Mouse (Mus musculus): Measurements from ENCODE around the gene Nrsn2. TPM values are rescaled to one million over a fixed set of nuclear protein-coding genes. Genes with fewer than 3 reads are reported as not detected.

The Nrsn2 gene
- 0.85 and 0.97 TPM in 2 replicates for polyA plus RNA-seq (2012; rRNA removed)

DNA sequence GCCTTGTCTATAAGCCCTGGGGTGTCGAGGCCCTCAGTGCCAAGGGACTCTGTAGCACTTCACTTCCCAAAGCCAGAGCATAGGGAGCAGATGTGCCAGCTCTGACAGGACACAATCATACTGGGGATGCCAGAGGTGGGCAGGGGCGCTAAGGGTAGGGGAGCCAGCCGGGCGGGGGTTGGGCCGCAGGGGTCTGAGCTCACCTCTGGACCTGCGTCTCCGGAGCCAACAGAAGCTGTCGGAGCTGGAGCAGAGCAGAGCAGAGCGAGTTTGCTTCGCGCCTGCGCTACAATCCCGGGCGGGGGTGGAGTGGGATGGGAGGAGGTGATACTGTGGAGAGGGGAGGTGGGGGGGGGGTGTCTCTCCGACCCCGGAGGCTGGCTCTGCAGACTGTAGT, at the start of gene Nrsn2:
Gene Nrsn2, minus strand, starts transcription at position 294 of the 397 bp plus-strand sequence.
- H3K27ac ChIP-seq (ENCODE audit: control insufficient read depth, insufficient read depth, low read depth, low read length): no peak within 1 kb of the TSS
- TF ChIP-seq POLR2A (IDR thresholded peaks at IDR 0.05; ENCODE audit: control insufficient read depth, low read depth, low read length) (no peak), CTCF (IDR thresholded peaks at IDR 0.05; ENCODE audit: control insufficient read depth, insufficient read depth, insufficient replicate concordance, low read depth, low read length) (no peak)
- H3K36me3 ChIP-seq (ENCODE audit: control insufficient read depth, insufficient read depth, low read length): no peaks in the 10 kb centered on the region
- peaks cover 16% of the 10 kb centered on the region for H3K4me1 ChIP-seq (ENCODE audit: control insufficient read depth, insufficient read depth, low read length)
- H3K4me3 ChIP-seq (ENCODE audit: control insufficient read depth, low read depth, low read length): no peak within 1 kb of the TSS; the same call in 1 of the 2 replicates
- H3K27me3 ChIP-seq (ENCODE audit: control insufficient read depth, insufficient read depth, low read length): no peaks in the 10 kb centered on the region; the same call in 1 of the 2 replicates

DNA sequence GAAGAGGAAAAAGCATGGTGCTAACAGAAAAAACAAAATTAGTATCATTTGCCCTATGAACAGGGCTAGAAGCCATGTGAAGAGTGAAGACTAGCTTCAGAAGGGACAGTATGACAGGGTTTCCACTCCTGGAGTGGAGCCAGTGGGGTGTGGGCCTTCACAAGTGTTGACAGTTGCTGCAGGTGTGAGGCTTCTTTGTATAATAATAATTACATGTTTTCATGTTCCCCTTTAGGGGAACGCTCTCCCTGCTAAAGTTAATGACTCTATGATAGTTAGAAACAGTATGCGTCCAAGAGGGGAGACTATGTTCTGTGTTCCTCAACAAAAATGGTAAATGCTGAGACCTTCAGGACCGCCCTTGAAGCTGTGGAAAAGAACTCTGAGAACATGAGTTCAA, 39.3 kb upstream of the Nrsn2 start:
- Histone ChIP-seq H3K4me1 (ENCODE audit: control insufficient read depth, insufficient read depth, low read length) (peaks cover 26% of the 10 kb centered on the region), H3K27ac (ENCODE audit: control insufficient read depth, insufficient read depth, low read depth, low read length) (no peak overlapping the region), H3K4me3 (ENCODE audit: control insufficient read depth, low read depth, low read length) (no peak overlapping the region), H3K36me3 (ENCODE audit: control insufficient read depth, insufficient read depth, low read length) (no peaks in the 10 kb centered on the region), H3K27me3 (ENCODE audit: control insufficient read depth, insufficient read depth, low read length) (no peaks in the 10 kb centered on the region)
- no peak for TF ChIP-seq CTCF (IDR thresholded peaks at IDR 0.05; ENCODE audit: control insufficient read depth, insufficient read depth, insufficient replicate concordance, low read depth, low read length)
- no peak for TF ChIP-seq POLR2A (IDR thresholded peaks at IDR 0.05; ENCODE audit: control insufficient read depth, low read depth, low read length)

DNA sequence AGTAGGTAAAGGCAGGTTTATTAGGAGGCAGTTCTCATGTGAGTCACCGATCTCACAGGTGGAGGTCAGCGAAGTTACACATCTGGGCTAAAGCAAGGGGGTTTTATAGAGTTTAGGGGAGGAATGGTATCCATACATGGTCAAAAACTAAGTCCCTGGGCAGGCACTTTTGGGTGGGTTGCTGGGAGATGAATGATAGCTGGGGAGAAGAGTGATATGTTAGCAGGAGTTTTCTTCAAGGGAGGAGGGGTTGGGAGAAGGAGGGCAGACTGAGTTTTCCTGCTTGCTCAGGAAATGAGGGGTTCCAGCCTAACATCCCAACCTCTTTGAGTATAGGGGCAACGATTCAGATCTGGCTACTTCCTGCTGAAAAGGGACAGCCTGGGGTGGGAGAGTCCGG, 38.8 kb upstream of the Nrsn2 start, which contains the start of gene 6820408C15Rik:
Gene 6820408C15Rik, plus strand, starts transcription at position 301 of the 400 bp plus-strand sequence.
- no peaks in the 10 kb centered on the region for H3K36me3 ChIP-seq (ENCODE audit: control insufficient read depth, insufficient read depth, low read length)
- no peak for TF ChIP-seq CTCF (IDR thresholded peaks at IDR 0.05; ENCODE audit: control insufficient read depth, insufficient read depth, insufficient replicate concordance, low read depth, low read length)
- TF ChIP-seq POLR2A (IDR thresholded peaks at IDR 0.05; ENCODE audit: control insufficient read depth, low read depth, low read length): no peak
- peak within 1 kb of the TSS; percentile 75 for H3K27ac ChIP-seq (ENCODE audit: control insufficient read depth, insufficient read depth, low read depth, low read length)
- peak within 1 kb of the TSS; percentile 78 for H3K4me3 ChIP-seq (ENCODE audit: control insufficient read depth, low read depth, low read length)
- peaks cover 30% of the 10 kb centered on the region for H3K4me1 ChIP-seq (ENCODE audit: control insufficient read depth, insufficient read depth, low read length)
- no peaks in the 10 kb centered on the region for H3K27me3 ChIP-seq (ENCODE audit: control insufficient read depth, insufficient read depth, low read length)

- Histone ChIP-seq H3K27ac (ENCODE audit: control insufficient read depth, insufficient read depth, low read depth, low read length) (peak within 1 kb of the TSS; percentile 75), H3K4me1 (ENCODE audit: control insufficient read depth, insufficient read depth, low read length) (peaks cover 30% of the 10 kb centered on the region), H3K36me3 (ENCODE audit: control insufficient read depth, insufficient read depth, low read length) (no peaks in the 10 kb centered on the region), H3K27me3 (ENCODE audit: control insufficient read depth, insufficient read depth, low read length) (no peaks in the 10 kb centered on the region), H3K4me3 (ENCODE audit: control insufficient read depth, low read depth, low read length) (peak within 1 kb of the TSS; percentile 78)
- TF ChIP-seq CTCF (IDR thresholded peaks at IDR 0.05; ENCODE audit: control insufficient read depth, insufficient read depth, insufficient replicate concordance, low read depth, low read length): no peak
- TF ChIP-seq POLR2A (IDR thresholded peaks at IDR 0.05; ENCODE audit: control insufficient read depth, low read depth, low read length): peak; percentile 65
Measured at GRCm38 (mm10) chr2:152414591-152415165, 38.2 kb upstream of the Nrsn2 start, which contains the start of gene Zcchc3. TSS of gene Zcchc3 (minus strand) at chr2:152415027.

GRCm38 (mm10) chr2:152413765-152414584, 37.5 kb upstream of the Nrsn2 start:
- TF ChIP-seq POLR2A (IDR thresholded peaks at IDR 0.05; ENCODE audit: control insufficient read depth, low read depth, low read length) (no peak; the same call in 1 of the 2 replicates), CTCF (IDR thresholded peaks at IDR 0.05; ENCODE audit: control insufficient read depth, insufficient read depth, insufficient replicate concordance, low read depth, low read length) (no peak)
- H3K27ac ChIP-seq (ENCODE audit: control insufficient read depth, insufficient read depth, low read depth, low read length): peak overlapping the region; percentile 75

DNA sequence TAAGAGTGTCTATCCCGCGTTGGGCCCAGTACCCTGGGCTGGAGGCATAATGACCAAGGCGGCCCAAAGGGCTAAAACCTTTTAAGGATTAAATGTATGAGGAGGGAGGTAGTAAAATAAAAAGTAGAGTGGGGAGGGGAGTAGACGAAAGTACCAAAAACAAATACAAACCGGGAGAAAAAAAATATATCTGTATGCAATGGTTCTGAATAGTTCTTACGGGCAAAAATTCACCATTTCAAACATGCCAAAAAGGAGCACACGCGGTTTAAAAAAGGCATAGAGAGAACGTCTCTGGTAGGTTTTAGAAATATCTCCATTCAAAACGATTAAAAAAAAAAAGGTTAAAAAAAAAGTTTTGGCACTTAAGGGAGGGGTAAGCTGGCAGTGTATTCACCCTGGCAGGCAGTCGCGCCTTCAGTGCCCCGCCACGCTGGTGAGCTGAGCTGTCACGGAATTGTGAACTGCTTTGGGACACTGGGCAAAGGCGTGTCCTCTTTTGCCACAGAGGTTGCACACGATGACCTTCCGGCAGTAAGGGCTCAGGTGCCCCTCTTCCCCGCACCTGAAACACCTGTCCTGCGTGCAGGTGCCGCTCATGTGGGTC, 36.8 kb upstream of the Nrsn2 start:
- Histone ChIP-seq H3K4me1 (ENCODE audit: control insufficient read depth, insufficient read depth, low read length) (peaks cover 30% of the 10 kb centered on the region), H3K27ac (ENCODE audit: control insufficient read depth, insufficient read depth, low read depth, low read length) (peak overlapping the region; percentile 75; the same call in 1 of the 2 replicates), H3K4me3 (ENCODE audit: control insufficient read depth, low read depth, low read length) (peak overlapping the region; percentile 78), H3K27me3 (ENCODE audit: control insufficient read depth, insufficient read depth, low read length) (no peaks in the 10 kb centered on the region), H3K36me3 (ENCODE audit: control insufficient read depth, insufficient read depth, low read length) (no peaks in the 10 kb centered on the region)
- TF ChIP-seq POLR2A (IDR thresholded peaks at IDR 0.05; ENCODE audit: control insufficient read depth, low read depth, low read length): no peak; the same call in 1 of the 2 replicates

More at GRCm38 (mm10) chr2:152413765-152414584, 37.5 kb upstream of the Nrsn2 start:
- Histone ChIP-seq H3K4me3 (ENCODE audit: control insufficient read depth, low read depth, low read length) (peak overlapping the region; percentile 78), H3K27me3 (ENCODE audit: control insufficient read depth, insufficient read depth, low read length) (no peaks in the 10 kb centered on the region), H3K4me1 (ENCODE audit: control insufficient read depth, insufficient read depth, low read length) (peaks cover 30% of the 10 kb centered on the region), H3K36me3 (ENCODE audit: control insufficient read depth, insufficient read depth, low read length) (no peaks in the 10 kb centered on the region)

Data from testis, adult 2 months (tissue).